Mouse (Mus musculus): Measurements from ENCODE around the gene Cda. TPM values are rescaled to one million over a fixed set of nuclear protein-coding genes. Genes with fewer than 3 reads are reported as not detected.

Gene Cda
- total and polyA plus RNA-seq, 3 experiments, result 12.4 to 26.1 TPM; not detected in 1

DNA sequence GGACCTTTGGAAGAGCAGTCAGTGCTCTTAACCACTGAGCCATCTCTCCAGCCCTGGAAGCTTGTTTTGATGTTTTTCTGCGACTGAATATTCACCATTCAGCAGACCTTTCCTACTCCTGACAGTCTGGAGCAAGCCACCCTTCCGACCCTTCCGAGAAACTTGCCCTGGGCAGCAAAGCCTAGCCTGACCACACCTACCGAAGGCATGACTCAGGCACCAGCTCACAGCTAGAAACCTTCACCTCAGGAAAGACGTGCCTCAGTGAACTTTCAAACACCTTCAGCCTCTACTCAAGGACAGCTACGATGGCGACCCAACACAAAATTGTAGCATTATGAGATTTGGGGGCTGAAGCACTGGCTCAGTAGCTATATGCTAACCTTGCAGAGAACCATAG, 4.9 kb downstream of the Cda start:
- Histone ChIP-seq H3K9me3 (replicated peaks; ENCODE audit: insufficient read depth, low read length) (no peaks in the 10 kb centered on the region), H3K4me3 (ENCODE audit: control insufficient read depth in 1 of 2, insufficient read depth in 1 of 2, low read depth in 2 of 2, low read length in 2 of 2) (no peak overlapping the region), H3K36me3 (ENCODE audit: control insufficient read depth in 1 of 2, insufficient read depth in 2 of 2, low read length in 2 of 2) (no peaks in the 10 kb centered on the region), H3K27me3 (ENCODE audit: control insufficient read depth in 1 of 2, insufficient read depth in 2 of 2, low read length in 2 of 2) (no peaks in the 10 kb centered on the region), H3K79me2 (ENCODE audit: control insufficient read depth, insufficient read depth, low read length, poor library complexity) (no peaks in the 10 kb centered on the region), H3K9ac (ENCODE audit: control insufficient read depth, low read depth, low read length, poor library complexity, severe bottlenecking) (no peak overlapping the region), H3K27ac (ENCODE audit: control insufficient read depth, low read depth, low read length) (no peak overlapping the region), H3K4me1 (ENCODE audit: control insufficient read depth in 1 of 2, insufficient read depth in 2 of 2, low read length in 2 of 2) (0 out of 4 replicates have a peak, but pooled peaks cover 0 to 3% of the 10 kb centered on the region in 2 experiments)
- DNase-seq (ENCODE audit: low read depth, low spot score), result no peak
- TF ChIP-seq CHD1 (IDR thresholded peaks at IDR 0.05; ENCODE audit: low read depth, low read length), result no peak
- no peak for TF ChIP-seq MYB (IDR thresholded peaks at IDR 0.05; ENCODE audit: low read depth, low read length)
- TF ChIP-seq MYC (IDR thresholded peaks at IDR 0.05; ENCODE audit: low read depth, low read length), result no peak
- no peak for TF ChIP-seq TAL1 (IDR thresholded peaks at IDR 0.05; ENCODE audit: low read length)
- no peak for TF ChIP-seq CHD2 (IDR thresholded peaks at IDR 0.05; ENCODE audit: low read length)
- TF ChIP-seq MEF2A (IDR thresholded peaks at IDR 0.05; ENCODE audit: extremely low read depth, insufficient replicate concordance, low read depth, low read length, poor library complexity, severe bottlenecking), result no peak

GRCm38 (mm10) chr4:138361370-138361821, 6.4 kb downstream of the Cda start:
- Histone ChIP-seq H3K27ac (ENCODE audit: control insufficient read depth, low read depth, low read length) (no peak overlapping the region), H3K79me2 (ENCODE audit: control insufficient read depth, insufficient read depth, low read length, poor library complexity) (no peaks in the 10 kb centered on the region)

DNA sequence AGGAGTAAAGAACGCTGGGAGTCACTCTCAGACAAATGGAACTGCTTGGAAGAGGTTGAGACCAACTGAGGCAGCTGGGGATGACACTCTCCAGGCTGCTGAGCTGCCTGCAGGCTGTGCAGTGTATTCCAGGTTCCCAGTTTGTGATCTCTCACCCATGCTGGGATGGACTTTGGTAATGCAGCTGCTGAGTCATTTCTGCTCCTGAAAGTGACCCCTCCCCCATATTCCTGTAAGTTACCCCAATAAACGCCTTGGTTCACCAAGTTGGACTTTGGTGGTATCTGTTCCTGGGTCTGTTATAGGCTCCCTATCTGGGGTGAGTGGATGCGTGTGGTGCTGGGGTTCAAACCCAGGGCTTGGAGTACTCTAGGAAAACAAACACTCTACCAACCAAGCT, 9.6 kb downstream of the Cda start:
- no peaks in the 10 kb centered on the region for H3K9me3 ChIP-seq (replicated peaks; ENCODE audit: insufficient read depth, low read length)
- H3K79me2 ChIP-seq (ENCODE audit: control insufficient read depth, insufficient read depth, low read length, poor library complexity), result no peaks in the 10 kb centered on the region
- no peak overlapping the region for H3K4me3 ChIP-seq (ENCODE audit: control insufficient read depth in 1 of 2, insufficient read depth in 1 of 2, low read depth in 2 of 2, low read length in 2 of 2)
- no peak overlapping the region for H3K27ac ChIP-seq (ENCODE audit: control insufficient read depth, low read depth, low read length)
- H3K4me1 ChIP-seq (ENCODE audit: control insufficient read depth in 1 of 2, insufficient read depth in 2 of 2, low read length in 2 of 2), result peaks cover 3 to 25% of the 10 kb centered on the region in 2 experiments
- H3K27me3 ChIP-seq (ENCODE audit: control insufficient read depth in 1 of 2, insufficient read depth in 2 of 2, low read length in 2 of 2), result no peaks in the 10 kb centered on the region
- H3K36me3 ChIP-seq (ENCODE audit: control insufficient read depth in 1 of 2, insufficient read depth in 2 of 2, low read length in 2 of 2), result peaks cover 0 to 12% of the 10 kb centered on the region in 2 experiments; a peak in 2 of 4 replicates
- H3K9ac ChIP-seq (ENCODE audit: control insufficient read depth, low read depth, low read length, poor library complexity, severe bottlenecking), result no peak overlapping the region
- DNase-seq (ENCODE audit: low read depth, low spot score), result no peak
- TF ChIP-seq KAT2A (conservative IDR thresholded peaks at IDR 0.05; ENCODE audit: low read depth, low read length), result no peak
- TF ChIP-seq MAZ (IDR thresholded peaks at IDR 0.05; ENCODE audit: low read depth, low read length), result no peak
- no peak for TF ChIP-seq MYB (IDR thresholded peaks at IDR 0.05; ENCODE audit: low read depth, low read length)
- no peak for TF ChIP-seq NRF1 (IDR thresholded peaks at IDR 0.05; ENCODE audit: insufficient read depth, low read depth, low read length, poor library complexity, severe bottlenecking)
- no peak for TF ChIP-seq ELF1 (IDR thresholded peaks at IDR 0.05; ENCODE audit: low read depth, low read length)

More at GRCm38 (mm10) chr4:138361370-138361821, 6.4 kb downstream of the Cda start:
- DNase-seq (ENCODE audit: low read depth, low spot score), result no peak
- Histone ChIP-seq H3K36me3 (ENCODE audit: control insufficient read depth in 1 of 2, insufficient read depth in 2 of 2, low read length in 2 of 2) (no peaks in the 10 kb centered on the region), H3K4me3 (ENCODE audit: control insufficient read depth in 1 of 2, insufficient read depth in 1 of 2, low read depth in 2 of 2, low read length in 2 of 2) (no peak overlapping the region), H3K9ac (ENCODE audit: control insufficient read depth, low read depth, low read length, poor library complexity, severe bottlenecking) (no peak overlapping the region), H3K27me3 (ENCODE audit: control insufficient read depth in 1 of 2, insufficient read depth in 2 of 2, low read length in 2 of 2) (no peaks in the 10 kb centered on the region), H3K4me1 (ENCODE audit: control insufficient read depth in 1 of 2, insufficient read depth in 2 of 2, low read length in 2 of 2) (no peaks in the 10 kb centered on the region), H3K9me3 (replicated peaks; ENCODE audit: insufficient read depth, low read length) (no peaks in the 10 kb centered on the region)
- TF ChIP-seq TAL1 (IDR thresholded peaks at IDR 0.05; ENCODE audit: low read length) (no peak), CHD1 (IDR thresholded peaks at IDR 0.05; ENCODE audit: low read depth, low read length) (no peak), RAD21 (IDR thresholded peaks at IDR 0.05; ENCODE audit: low read depth, low read length) (no peak), CTCF (IDR thresholded peaks at IDR 0.05 in 2 of 3, conservative IDR thresholded peaks at IDR 0.05 in 1 of 3; ENCODE audit: control insufficient read depth in 1 of 3, insufficient read depth in 1 of 3, low read depth in 2 of 3, low read length in 3 of 3, poor library complexity in 1 of 3, severe bottlenecking in 1 of 3) (no peak), POLR2A (IDR thresholded peaks at IDR 0.05; ENCODE audit: control insufficient read depth in 1 of 2, insufficient read depth in 1 of 2, low read depth in 1 of 2, low read length in 2 of 2, poor library complexity in 1 of 2) (no peak), SIN3A (IDR thresholded peaks at IDR 0.05; ENCODE audit: low read length) (no peak), NRF1 (IDR thresholded peaks at IDR 0.05; ENCODE audit: insufficient read depth, low read depth, low read length, poor library complexity, severe bottlenecking) (no peak), MAFK (IDR thresholded peaks at IDR 0.05; ENCODE audit: borderline replicate concordance, low read depth, low read length) (no peak), POLR2AphosphoS2 (IDR thresholded peaks at IDR 0.05; ENCODE audit: low read length) (no peak), ZMIZ1 (IDR thresholded peaks at IDR 0.05; ENCODE audit: low read depth, low read length) (no peak), ZNF384 (IDR thresholded peaks at IDR 0.05; ENCODE audit: low read depth, low read length) (no peak), E2F4 (IDR thresholded peaks at IDR 0.05; ENCODE audit: borderline replicate concordance, low read depth, low read length) (no peak), MEF2A (IDR thresholded peaks at IDR 0.05; ENCODE audit: extremely low read depth, insufficient replicate concordance, low read depth, low read length, poor library complexity, severe bottlenecking) (no peak), GABPA (IDR thresholded peaks at IDR 0.05; ENCODE audit: low read depth, low read length) (no peak)

Measured in MEL (cell line).